Mouse (Mus musculus) forebrain, embryonic 15.5 days (tissue): ENCODE data around the gene Smim14. TPM values are rescaled to one million over a fixed set of nuclear protein-coding genes. Genes with fewer than 3 reads are reported as not detected.

Source experiments
- ATAC-seq: fragments of 200-750 bp; cut with Nextera tagmentation; replicated peaks from 2 replicates; pipeline ENCODE4 v1.8.0; 2017; ENCODE audit warnings: mild to moderate bottlenecking, moderate TSS enrichment, moderate library complexity
- H3K27ac ChIP-seq: fragments of 300-500 bp; sonication (generic); replicated peaks from 2 replicates; pipeline ENCODE4 v1.5.1; 2015; ENCODE audit warnings: mild to moderate bottlenecking, inconsistent platforms
- H3K27me3 ChIP-seq: fragments of 300-500 bp; sonication (generic); 2 replicates; pipeline ENCODE4 v1.6.1; 2015; ENCODE audit warnings: inconsistent platforms
- H3K36me3 ChIP-seq: fragments of 300-500 bp; sonication (generic); 2 replicates; pipeline ENCODE4 v1.6.1; 2015; ENCODE audit warnings: mild to moderate bottlenecking, inconsistent platforms
- H3K4me1 ChIP-seq: fragments of 300-500 bp; sonication (generic); 2 replicates; pipeline ENCODE4 v1.6.1; 2015; ENCODE audit warnings: inconsistent platforms
- H3K4me2 ChIP-seq: fragments of 300-500 bp; sonication (generic); replicated peaks from 2 replicates; pipeline ENCODE4 v1.6.1; 2015; ENCODE audit warnings: mild to moderate bottlenecking, inconsistent platforms
- H3K4me3 ChIP-seq: fragments of 300-500 bp; sonication (generic); 2 replicates; pipeline ENCODE4 v1.5.1; 2015; ENCODE audit warnings: mild to moderate bottlenecking, inconsistent platforms
- H3K9ac ChIP-seq: fragments of 300-500 bp; sonication (generic); replicated peaks from 2 replicates; pipeline ENCODE4 v1.6.1; 2015; ENCODE audit warnings: mild to moderate bottlenecking, inconsistent platforms
- H3K9me3 ChIP-seq: fragments of 300-500 bp; sonication (generic); 2 replicates; pipeline ENCODE4 v1.6.1; 2016; ENCODE audit warnings: inconsistent platforms
- WGBS: fragments of 180-500 bp; shearing (Covaris S2); methylation state at CpG from one replicate; pipeline ENCODE4 v1.1.7; 2015; ENCODE audit warnings: mixed read lengths; 5-methylcytosine and 5-hydroxymethylcytosine counted together
- polyA plus RNA-seq: library from polyadenylated mRNA; unstranded; fragments of >200 nt; fragmentation: Nextera tagmentation; extraction: Ambion mirVana; gene quantifications from 2 replicates; pipeline ENCODE4 v1.2.1, GENCODE M21; 2015

The Smim14 gene
- polyA plus RNA-seq, 1 experiment from 2014 or later: 190 TPM

- 86% methylated on average over 3 of the region's 3 CpGs for WGBS
- Histone ChIP-seq H3K36me3 (no peaks in the 10 kb centered on the region), H3K27ac (no peak overlapping the region), H3K4me1 (no peaks in the 10 kb centered on the region), H3K27me3 (no peaks in the 10 kb centered on the region), H3K4me2 (no peak overlapping the region), H3K9ac (no peak overlapping the region), H3K9me3 (no peaks in the 10 kb centered on the region), H3K4me3 (no peak overlapping the region)
- ATAC-seq: no peak
Observed at GRCm38 (mm10) chr5:65513506-65513905, 23.5 kb downstream of the Smim14 start.

GRCm38 (mm10) chr5:65508395-65508794 lies 28.6 kb downstream of the Smim14 start:
- no peak for ATAC-seq
- WGBS: 84% methylated on average over 8 of the region's 8 CpGs

GRCm38 (mm10) chr5:65505786-65506185 lies 31.2 kb downstream of the Smim14 start:
- Histone ChIP-seq H3K9me3 (no peaks in the 10 kb centered on the region), H3K4me3 (no peak overlapping the region), H3K4me2 (no peak overlapping the region)

More at GRCm38 (mm10) chr5:65508395-65508794, 28.6 kb downstream of the Smim14 start:
- Histone ChIP-seq H3K4me2 (no peak overlapping the region), H3K36me3 (no peaks in the 10 kb centered on the region), H3K27me3 (no peaks in the 10 kb centered on the region), H3K4me3 (no peak overlapping the region), H3K27ac (no peak overlapping the region), H3K4me1 (no peaks in the 10 kb centered on the region), H3K9me3 (no peaks in the 10 kb centered on the region), H3K9ac (no peak overlapping the region)

GRCm38 (mm10) chr5:65501407-65501806 lies 35.6 kb downstream of the Smim14 start:
- H3K4me1 ChIP-seq: no peaks in the 10 kb centered on the region
- no peak overlapping the region for H3K9ac ChIP-seq
- no peaks in the 10 kb centered on the region for H3K36me3 ChIP-seq
- no peak for ATAC-seq
- no peaks in the 10 kb centered on the region for H3K27me3 ChIP-seq
- WGBS: 95% methylated on average over 9 of the region's 9 CpGs
- no peak overlapping the region for H3K4me3 ChIP-seq
- no peak overlapping the region for H3K4me2 ChIP-seq
- H3K9me3 ChIP-seq: no peaks in the 10 kb centered on the region
- H3K27ac ChIP-seq: no peak overlapping the region

More at GRCm38 (mm10) chr5:65505786-65506185, 31.2 kb downstream of the Smim14 start:
- Histone ChIP-seq H3K27ac (no peak overlapping the region), H3K36me3 (no peaks in the 10 kb centered on the region), H3K4me1 (no peaks in the 10 kb centered on the region), H3K9ac (no peak overlapping the region), H3K27me3 (no peaks in the 10 kb centered on the region)
- WGBS: 9% methylated on average over 8 of the region's 8 CpGs
- no peak for ATAC-seq

- Histone ChIP-seq H3K4me1 (no peaks in the 10 kb centered on the region), H3K27me3 (no peaks in the 10 kb centered on the region), H3K4me3 (no peak overlapping the region), H3K4me2 (no peak overlapping the region), H3K27ac (no peak overlapping the region), H3K9me3 (no peaks in the 10 kb centered on the region), H3K9ac (no peak overlapping the region), H3K36me3 (no peaks in the 10 kb centered on the region)
- WGBS: 82% methylated on average over 7 of the region's 7 CpGs
- no peak for ATAC-seq
Observed at GRCm38 (mm10) chr5:65500231-65500630, 36.8 kb downstream of the Smim14 start.

DNA sequence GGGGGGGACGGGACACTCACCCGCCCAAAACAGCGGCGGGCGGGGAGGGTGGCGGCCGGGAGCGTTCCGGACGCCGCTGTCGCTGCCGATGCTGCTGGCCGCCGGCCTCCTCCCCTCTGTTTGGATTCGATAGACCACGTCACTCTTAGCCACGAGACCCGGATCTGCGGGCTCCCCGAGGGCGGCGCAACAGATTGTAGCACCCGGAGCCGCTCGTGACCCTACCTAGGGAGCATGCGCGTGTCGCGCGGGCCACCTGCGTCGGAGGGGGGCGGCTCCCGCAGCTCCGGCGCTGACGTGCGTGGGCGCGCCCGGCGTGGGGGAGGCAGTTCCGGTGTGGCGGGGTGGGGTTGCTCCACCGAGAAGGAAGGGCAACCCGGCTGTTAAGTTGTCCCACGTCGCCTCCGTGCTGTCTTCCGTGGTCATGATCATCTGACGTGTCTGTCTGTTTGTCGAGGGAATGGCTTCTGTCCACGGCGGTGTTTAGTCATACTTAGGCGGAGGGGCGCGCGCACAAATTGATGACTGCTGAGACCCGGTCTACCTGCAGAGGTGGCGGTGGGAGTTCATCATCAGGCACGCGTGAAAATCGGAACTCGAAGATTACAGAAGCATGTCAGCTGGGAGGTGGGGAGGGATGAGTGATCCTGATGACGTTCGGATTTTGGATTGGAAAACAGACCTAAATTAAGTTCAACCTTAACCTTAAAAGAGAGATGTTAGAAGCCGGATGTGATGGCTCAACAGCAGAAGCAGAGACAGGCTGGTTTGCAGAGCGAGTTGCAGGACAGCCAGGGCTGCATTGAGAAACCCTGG lies 44.1 kb downstream of the Smim14 start, which contains the start of gene Gm43552:
Gm43552 (minus strand) TSS at position 118 of the 816 bp plus-strand sequence.
- WGBS: under 1% methylated on average over 68 of the region's 69 CpGs
- Histone ChIP-seq H3K27ac (peak within 1 kb of the TSS; percentile 96), H3K4me2 (peak within 1 kb of the TSS; percentile 71), H3K9ac (peak within 1 kb of the TSS; percentile 93), H3K4me1 (peaks cover 26% of the 10 kb centered on the region), H3K9me3 (no peaks in the 10 kb centered on the region), H3K36me3 (no peaks in the 10 kb centered on the region), H3K4me3 (peak within 1 kb of the TSS; percentile 98), H3K27me3 (no peaks in the 10 kb centered on the region)
- peak; percentile 98 for ATAC-seq

- under 1% methylated on average over 57 of the region's 57 CpGs for WGBS
Observed at GRCm38 (mm10) chr5:65491767-65492715, 44.9 kb downstream of the Smim14 start.

DNA sequence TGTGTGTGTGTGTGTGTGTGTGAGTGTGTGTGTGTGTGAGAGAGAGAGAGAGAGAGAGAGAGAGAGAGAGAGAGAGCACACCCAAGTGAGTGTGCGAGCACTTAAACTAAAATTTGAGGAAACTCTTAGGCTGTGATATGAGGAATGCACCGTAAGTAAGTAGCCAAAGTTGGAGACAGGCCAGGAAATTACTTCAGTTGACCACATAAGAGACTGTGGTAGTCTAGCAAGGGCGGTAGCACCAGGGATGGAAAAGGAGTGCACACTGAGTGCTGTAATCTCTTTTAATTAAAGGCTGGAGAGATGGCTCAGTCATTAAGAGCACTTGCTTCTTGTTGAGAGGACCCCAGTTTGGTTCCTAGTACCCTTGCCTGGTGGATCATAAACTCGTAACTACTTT lies 47.2 kb downstream of the Smim14 start:
- no peak for ATAC-seq
- WGBS: 78% methylated on average over 4 of the region's 4 CpGs
- H3K9me3 ChIP-seq: no peaks in the 10 kb centered on the region

More at GRCm38 (mm10) chr5:65491767-65492715, 44.9 kb downstream of the Smim14 start:
- Histone ChIP-seq H3K27ac (peak overlapping the region; percentile 96), H3K9ac (peak overlapping the region; percentile 93), H3K4me1 (peaks cover 26% of the 10 kb centered on the region), H3K4me3 (peak overlapping the region; percentile 98), H3K36me3 (no peaks in the 10 kb centered on the region), H3K4me2 (peak overlapping the region; percentile 71), H3K9me3 (no peaks in the 10 kb centered on the region), H3K27me3 (no peaks in the 10 kb centered on the region)
- peak; percentile 87 for ATAC-seq

DNA sequence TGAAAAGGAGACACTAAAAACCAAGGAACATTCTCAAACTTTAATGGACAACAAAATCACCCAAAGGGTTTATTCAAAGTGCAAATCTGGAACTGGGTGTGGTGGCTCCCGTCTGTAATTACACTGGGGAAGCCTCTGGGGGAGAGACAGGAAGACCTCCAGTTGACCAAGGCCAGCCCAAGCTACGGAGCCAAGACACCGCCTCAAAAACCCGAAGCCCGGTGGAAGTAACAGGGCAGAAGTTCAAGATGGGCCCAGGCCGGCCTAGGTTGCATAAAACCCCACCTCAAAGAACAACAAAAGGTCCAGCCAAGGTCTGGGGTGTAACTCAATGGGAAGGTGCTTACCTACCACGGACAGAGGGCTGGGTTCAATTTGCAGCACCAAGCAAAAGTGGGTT lies 48.3 kb downstream of the Smim14 start:
- Histone ChIP-seq H3K27ac (no peak overlapping the region), H3K9ac (no peak overlapping the region), H3K4me1 (peaks cover 26% of the 10 kb centered on the region), H3K4me2 (no peak overlapping the region), H3K9me3 (no peaks in the 10 kb centered on the region), H3K4me3 (no peak overlapping the region), H3K27me3 (no peaks in the 10 kb centered on the region), H3K36me3 (no peaks in the 10 kb centered on the region)
- 91% methylated on average over 7 of the region's 7 CpGs for WGBS
- ATAC-seq: no peak

More for the DNA sequence above, 47.2 kb downstream of the Smim14 start:
- Histone ChIP-seq H3K27me3 (no peaks in the 10 kb centered on the region), H3K27ac (no peak overlapping the region), H3K36me3 (no peaks in the 10 kb centered on the region), H3K4me3 (no peak overlapping the region), H3K4me2 (no peak overlapping the region), H3K9ac (no peak overlapping the region), H3K4me1 (peaks cover 26% of the 10 kb centered on the region)

DNA sequence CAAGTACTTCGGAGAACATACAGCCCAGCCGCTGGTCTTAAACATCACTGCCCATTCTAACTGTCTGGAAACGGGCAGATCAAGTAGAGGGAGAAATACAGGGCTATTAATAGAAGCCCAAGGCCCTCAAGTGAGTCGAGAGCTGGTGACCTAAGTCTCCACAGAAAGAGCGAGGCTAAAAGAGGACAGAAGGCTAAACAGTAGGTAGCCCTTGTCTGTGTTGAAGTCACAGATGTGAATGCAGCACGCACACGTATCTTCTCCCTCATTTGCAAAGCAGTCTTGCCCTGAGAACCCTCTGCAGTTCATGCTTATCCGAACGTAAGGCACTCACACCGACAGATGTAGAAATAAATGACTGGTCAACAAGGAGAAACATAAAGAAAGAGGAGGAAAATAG lies 49.6 kb downstream of the Smim14 start:
- Histone ChIP-seq H3K4me3 (no peak overlapping the region), H3K9me3 (no peaks in the 10 kb centered on the region), H3K4me2 (no peak overlapping the region), H3K36me3 (no peaks in the 10 kb centered on the region), H3K9ac (no peak overlapping the region), H3K4me1 (peaks cover 21% of the 10 kb centered on the region), H3K27ac (no peak overlapping the region), H3K27me3 (no peaks in the 10 kb centered on the region)
- no peak for ATAC-seq
- 88% methylated on average over 10 of the region's 10 CpGs for WGBS

- ATAC-seq: no peak
- WGBS: 83% methylated on average over 2 of the region's 2 CpGs
- Histone ChIP-seq H3K27ac (no peak overlapping the region), H3K4me1 (peaks cover 18% of the 10 kb centered on the region), H3K27me3 (no peaks in the 10 kb centered on the region), H3K4me2 (no peak overlapping the region), H3K9me3 (no peaks in the 10 kb centered on the region), H3K4me3 (no peak overlapping the region), H3K9ac (no peak overlapping the region), H3K36me3 (no peaks in the 10 kb centered on the region)
Observed at GRCm38 (mm10) chr5:65486514-65486913, 50.5 kb downstream of the Smim14 start.

GRCm38 (mm10) chr5:65482996-65483395 lies 54.0 kb downstream of the Smim14 start:
- H3K9ac ChIP-seq: no peak overlapping the region
- no peaks in the 10 kb centered on the region for H3K4me1 ChIP-seq
- no peaks in the 10 kb centered on the region for H3K9me3 ChIP-seq
- no peak overlapping the region for H3K4me3 ChIP-seq
- no peak for ATAC-seq
- H3K27ac ChIP-seq: no peak overlapping the region
- H3K4me2 ChIP-seq: no peak overlapping the region
- WGBS: 84% methylated on average over 4 of the region's 4 CpGs
- no peaks in the 10 kb centered on the region for H3K27me3 ChIP-seq
- H3K36me3 ChIP-seq: no peaks in the 10 kb centered on the region
